Mouse (Mus musculus): Measurements from ENCODE around the gene Olah. TPM values are rescaled to one million over a fixed set of nuclear protein-coding genes. Genes with fewer than 3 reads are reported as not detected.
A peak's percentile ranks its signal among the peaks of the same experiment; 100 is the strongest.

Gene Olah
- polyA plus RNA-seq, 1 experiment from 2014 or later = not detected

- H3K27ac ChIP-seq = no peak overlapping the region
- WGBS = 90% methylated on average over 7 of the region's 7 CpGs
- H3K4me1 ChIP-seq (replicated peaks; ENCODE audit: insufficient read depth, low read length) = no peaks in the 10 kb centered on the region
- DNase-seq (ENCODE audit: low spot score) = no peak
- H3K4me2 ChIP-seq (ENCODE audit: low read length) = no peak overlapping the region
- TF ChIP-seq CTCF (IDR thresholded peaks at IDR 0.05; ENCODE audit: low read depth) = no peak
- H3K36me3 ChIP-seq (ENCODE audit: insufficient read depth, low read length) = peaks cover 29% of the 10 kb centered on the region
- no peaks in the 10 kb centered on the region for H3K9me3 ChIP-seq (replicated peaks; ENCODE audit: low read length)
- no peak overlapping the region for H3K4me3 ChIP-seq (replicated peaks; ENCODE audit: low read depth, low read length)
- no peak for ATAC-seq (replicated peaks; ENCODE audit: low FRiP score, low read depth)
- no peak overlapping the region for H3K9ac ChIP-seq (ENCODE audit: low read depth, low read length)
- H3K27me3 ChIP-seq (ENCODE audit: insufficient read depth, low read length) = no peaks in the 10 kb centered on the region
Observed at GRCm38 (mm10) chr2:3324381-3325130, 72.5 kb downstream of the Olah start.

- ATAC-seq (replicated peaks; ENCODE audit: low FRiP score, low read depth) (no peak), DNase-seq (ENCODE audit: low spot score) (no peak)
- Histone ChIP-seq H3K4me1 (replicated peaks; ENCODE audit: insufficient read depth, low read length) (no peaks in the 10 kb centered on the region), H3K9me3 (replicated peaks; ENCODE audit: low read length) (no peaks in the 10 kb centered on the region), H3K4me3 (replicated peaks; ENCODE audit: low read depth, low read length) (no peak overlapping the region), H3K36me3 (ENCODE audit: insufficient read depth, low read length) (peaks cover 29% of the 10 kb centered on the region), H3K9ac (ENCODE audit: low read depth, low read length) (no peak overlapping the region), H3K4me2 (ENCODE audit: low read length) (no peak overlapping the region), H3K27me3 (ENCODE audit: insufficient read depth, low read length) (no peaks in the 10 kb centered on the region), H3K27ac (no peak overlapping the region)
- no peak for TF ChIP-seq CTCF (IDR thresholded peaks at IDR 0.05; ENCODE audit: low read depth)
- 95% methylated on average over 2 of the region's 2 CpGs for WGBS
Observed at GRCm38 (mm10) chr2:3323132-3323531, 73.9 kb downstream of the Olah start.

- no peak for TF ChIP-seq CTCF (IDR thresholded peaks at IDR 0.05; ENCODE audit: low read depth)
Observed at GRCm38 (mm10) chr2:3305426-3306025, 91.5 kb downstream of the Olah start.

GRCm38 (mm10) chr2:3295826-3296225 lies 101.2 kb downstream of the Olah start:
- no peaks in the 10 kb centered on the region for H3K36me3 ChIP-seq (ENCODE audit: insufficient read depth, low read length)
- no peak for DNase-seq (ENCODE audit: low spot score)
- no peaks in the 10 kb centered on the region for H3K4me1 ChIP-seq (replicated peaks; ENCODE audit: insufficient read depth, low read length)
- H3K9ac ChIP-seq (ENCODE audit: low read depth, low read length) = no peak overlapping the region
- no peaks in the 10 kb centered on the region for H3K9me3 ChIP-seq (replicated peaks; ENCODE audit: low read length)
- no peaks in the 10 kb centered on the region for H3K27me3 ChIP-seq (ENCODE audit: insufficient read depth, low read length)
- H3K4me3 ChIP-seq (replicated peaks; ENCODE audit: low read depth, low read length) = no peak overlapping the region
- H3K4me2 ChIP-seq (ENCODE audit: low read length) = no peak overlapping the region
- WGBS = 90% methylated on average over 7 of the region's 7 CpGs
- no peak for TF ChIP-seq CTCF (IDR thresholded peaks at IDR 0.05; ENCODE audit: low read depth)
- no peak overlapping the region for H3K27ac ChIP-seq
- no peak for ATAC-seq (replicated peaks; ENCODE audit: low FRiP score, low read depth)

More at GRCm38 (mm10) chr2:3305426-3306025, 91.5 kb downstream of the Olah start:
- H3K9me3 ChIP-seq (replicated peaks; ENCODE audit: low read length) = no peaks in the 10 kb centered on the region
- peaks cover 11% of the 10 kb centered on the region; the same call in 1 of the 2 replicates for H3K36me3 ChIP-seq (ENCODE audit: insufficient read depth, low read length)
- 0 out of 2 replicates have a peak, but pooled peaks cover 4% of the 10 kb centered on the region for H3K4me1 ChIP-seq (replicated peaks; ENCODE audit: insufficient read depth, low read length)
- DNase-seq (ENCODE audit: low spot score) (peak; percentile 47), ATAC-seq (replicated peaks; ENCODE audit: low FRiP score, low read depth) (no peak)
- no peak overlapping the region for H3K4me3 ChIP-seq (replicated peaks; ENCODE audit: low read depth, low read length)
- H3K4me2 ChIP-seq (ENCODE audit: low read length) = no peak overlapping the region
- no peak overlapping the region for H3K9ac ChIP-seq (ENCODE audit: low read depth, low read length)
- WGBS = 38% methylated on average over 3 of the region's 3 CpGs
- H3K27me3 ChIP-seq (ENCODE audit: insufficient read depth, low read length) = no peaks in the 10 kb centered on the region
- H3K27ac ChIP-seq = no peak overlapping the region

GRCm38 (mm10) chr2:3292170-3292569 lies 104.8 kb downstream of the Olah start:
- TF ChIP-seq CTCF (IDR thresholded peaks at IDR 0.05; ENCODE audit: low read depth) = no peak

More at GRCm38 (mm10) chr2:3292170-3292569, 104.8 kb downstream of the Olah start:
- Histone ChIP-seq H3K9ac (ENCODE audit: low read depth, low read length) (no peak overlapping the region), H3K36me3 (ENCODE audit: insufficient read depth, low read length) (no peaks in the 10 kb centered on the region), H3K27ac (no peak overlapping the region), H3K4me3 (replicated peaks; ENCODE audit: low read depth, low read length) (no peak overlapping the region), H3K27me3 (ENCODE audit: insufficient read depth, low read length) (no peaks in the 10 kb centered on the region), H3K9me3 (replicated peaks; ENCODE audit: low read length) (no peaks in the 10 kb centered on the region), H3K4me2 (ENCODE audit: low read length) (no peak overlapping the region), H3K4me1 (replicated peaks; ENCODE audit: insufficient read depth, low read length) (no peaks in the 10 kb centered on the region)
- DNase-seq (ENCODE audit: low spot score) = no peak
- ATAC-seq (replicated peaks; ENCODE audit: low FRiP score, low read depth) = no peak
- WGBS = 78% methylated on average over 1 of the region's 1 CpGs

Other genes starting within 250 kb of the Olah start
- 34.9 and 40.1 TPM in 2 replicates for gene Nmt2, start 113.0 kb downstream of the Olah start, polyA plus RNA-seq (2015; fragmentation: Nextera tagmentation; extraction: Ambion mirVana)
- 25.2 and 25.6 TPM in 2 replicates for gene Rpp38, start 64.6 kb downstream of the Olah start, polyA plus RNA-seq (2015; fragmentation: Nextera tagmentation; extraction: Ambion mirVana)
- 1.0 and 1.5 TPM in 2 replicates for gene Acbd7, start 61.0 kb downstream of the Olah start, polyA plus RNA-seq (2015; fragmentation: Nextera tagmentation; extraction: Ambion mirVana)
- 0.33 and 0.51 TPM in 2 replicates for gene Meig1, start 25.4 kb upstream of the Olah start, polyA plus RNA-seq (2015; fragmentation: Nextera tagmentation; extraction: Ambion mirVana)
- 3.5 and 4.1 TPM in 2 replicates for gene Dclre1c, start 26.9 kb upstream of the Olah start, polyA plus RNA-seq (2015; fragmentation: Nextera tagmentation; extraction: Ambion mirVana)
- gene Suv39h2, start 77.8 kb upstream of the Olah start, polyA plus RNA-seq (2015; fragmentation: Nextera tagmentation; extraction: Ambion mirVana) = 9.5 TPM in 2 replicates
- gene Gm45902, start 115.6 kb upstream of the Olah start, polyA plus RNA-seq (2015; fragmentation: Nextera tagmentation; extraction: Ambion mirVana) = 2.6 and 2.8 TPM in 2 replicates
- 73.4 and 80.1 TPM in 2 replicates for gene Hspa14, start 115.6 kb upstream of the Olah start, polyA plus RNA-seq (2015; fragmentation: Nextera tagmentation; extraction: Ambion mirVana)
- 0.33 and 0.54 TPM in 2 replicates for gene Cdnf, start 115.8 kb upstream of the Olah start, polyA plus RNA-seq (2015; fragmentation: Nextera tagmentation; extraction: Ambion mirVana)
- 62.6 and 68.6 TPM in 2 replicates for gene Fam107b, start 173.3 kb upstream of the Olah start, polyA plus RNA-seq (2015; fragmentation: Nextera tagmentation; extraction: Ambion mirVana)